Mouse (Mus musculus) frontal cortex, adult 2 months (tissue): Measurements from ENCODE around the gene Kif1bp. TPM values are rescaled to one million over a fixed set of nuclear protein-coding genes. Genes with fewer than 3 reads are reported as not detected.

Source experiments
- DNase-seq, 2 experiments: peaks; one replicate each; pipeline ENCODE4 v3.0.0; 2022; ENCODE audit warnings: low spot score in 1 of 2; ENCODE audit errors: extremely low spot score in 1 of 2
- polyA plus RNA-seq: library from polyadenylated mRNA; depleted of rRNA; stranded (reverse); fragments of >200 nt; gene quantifications from 2 replicates; pipeline ENCODE4 v1.2.3, GENCODE M21; 2012

Gene Kif1bp
- polyA plus RNA-seq, 1 experiment, result 127 TPM

DNA sequence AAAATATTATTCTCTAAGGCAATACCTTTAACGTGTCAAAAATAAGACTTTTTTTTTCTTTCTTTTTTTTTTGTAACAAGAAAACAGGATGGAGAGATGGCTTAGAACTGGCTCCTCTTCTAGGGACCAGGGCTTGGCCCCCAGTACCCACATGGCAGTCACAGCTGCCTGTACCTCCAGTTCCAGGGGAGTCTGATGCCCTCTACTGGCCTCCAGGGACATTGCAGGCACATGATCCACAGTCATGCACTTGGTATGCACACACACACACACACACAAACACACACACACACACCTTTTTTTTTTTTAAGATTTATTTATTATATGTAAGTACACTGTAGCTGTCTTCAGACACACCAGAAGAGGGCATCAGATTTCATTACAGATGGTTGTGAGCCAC lies 20.5 kb downstream of the Kif1bp start:
- DNase-seq, result no peak

DNA sequence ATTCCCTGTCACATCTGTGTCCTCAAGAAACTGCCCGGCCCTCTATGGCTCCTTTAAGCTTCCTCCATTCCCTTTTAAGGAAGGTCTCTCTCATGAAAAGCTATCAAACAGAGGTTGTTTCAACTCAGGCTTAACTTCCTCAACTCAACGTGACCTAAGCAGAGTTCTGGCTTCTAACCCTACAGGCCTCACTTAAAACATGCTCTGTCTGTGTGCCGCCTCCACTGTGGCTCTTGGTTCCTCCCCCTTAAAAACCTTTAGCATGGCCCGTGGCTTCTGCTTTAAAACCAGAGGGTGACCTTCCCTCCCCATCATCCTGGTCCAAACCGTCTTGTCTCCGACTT lies 21.7 kb downstream of the Kif1bp start:
- no peak for DNase-seq

DNA sequence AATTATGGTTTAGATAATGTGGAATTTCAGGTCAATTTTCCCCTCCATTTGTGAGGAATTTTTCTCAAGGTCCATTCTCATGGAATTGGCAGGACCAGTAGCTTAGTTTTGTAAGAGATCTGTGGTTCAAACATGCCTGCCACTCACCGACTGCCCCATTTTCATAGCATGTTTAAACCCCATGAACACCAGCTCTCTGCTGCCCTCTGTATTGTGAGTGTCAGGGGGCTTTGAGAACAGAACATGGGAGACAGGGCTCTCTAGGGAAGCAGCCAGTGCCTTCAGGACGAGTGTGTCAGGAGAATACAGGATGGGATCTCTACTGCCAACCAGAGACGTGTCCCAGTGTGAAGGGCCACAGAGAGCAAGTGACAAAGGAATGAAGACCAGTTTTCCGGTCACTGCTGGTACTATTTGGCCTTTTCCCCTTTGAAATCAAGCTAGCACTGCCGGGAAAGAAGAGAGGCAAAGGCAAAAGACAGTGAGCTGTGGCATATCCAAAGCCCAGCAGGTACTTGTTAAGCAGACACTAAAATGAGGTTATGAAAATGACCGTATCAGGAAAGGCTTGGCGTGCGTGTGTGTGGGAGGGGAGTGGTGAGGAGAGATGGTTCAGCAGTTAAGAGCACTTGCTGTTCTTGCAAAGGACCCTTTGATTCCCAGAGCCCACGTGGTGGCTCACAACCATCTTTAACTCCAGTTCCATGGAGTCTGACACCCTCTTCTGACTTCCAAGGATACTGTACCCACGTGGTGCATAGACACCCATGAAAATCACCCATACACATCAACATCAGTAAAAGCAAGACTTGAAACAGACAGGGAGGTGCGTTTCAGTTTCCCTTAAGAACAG lies 22.3 kb downstream of the Kif1bp start:
- no peak for DNase-seq

DNA sequence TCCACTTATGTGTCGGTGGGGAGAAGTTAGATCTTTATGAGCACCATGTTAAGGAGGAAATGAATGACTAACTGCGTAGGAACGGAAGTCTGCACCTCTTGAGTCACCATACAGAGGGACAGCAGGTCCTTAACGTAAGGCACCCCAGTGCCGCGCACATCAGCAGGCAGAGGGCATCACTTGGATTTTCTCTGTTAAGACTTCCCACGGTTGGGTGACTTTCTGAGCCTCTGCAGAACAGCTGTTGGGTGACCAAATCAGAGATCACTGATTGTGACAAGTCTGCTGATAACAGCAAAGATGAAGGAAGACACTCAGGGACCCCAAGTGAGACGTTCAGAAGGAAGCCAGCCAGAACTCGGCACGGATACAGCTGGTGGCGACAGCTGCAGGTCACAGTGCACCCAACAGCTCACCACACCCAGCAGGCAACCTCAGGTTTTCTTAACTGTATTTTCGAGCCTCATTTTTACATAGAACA lies 24.6 kb downstream of the Kif1bp start:
- DNase-seq, result no peak

DNA sequence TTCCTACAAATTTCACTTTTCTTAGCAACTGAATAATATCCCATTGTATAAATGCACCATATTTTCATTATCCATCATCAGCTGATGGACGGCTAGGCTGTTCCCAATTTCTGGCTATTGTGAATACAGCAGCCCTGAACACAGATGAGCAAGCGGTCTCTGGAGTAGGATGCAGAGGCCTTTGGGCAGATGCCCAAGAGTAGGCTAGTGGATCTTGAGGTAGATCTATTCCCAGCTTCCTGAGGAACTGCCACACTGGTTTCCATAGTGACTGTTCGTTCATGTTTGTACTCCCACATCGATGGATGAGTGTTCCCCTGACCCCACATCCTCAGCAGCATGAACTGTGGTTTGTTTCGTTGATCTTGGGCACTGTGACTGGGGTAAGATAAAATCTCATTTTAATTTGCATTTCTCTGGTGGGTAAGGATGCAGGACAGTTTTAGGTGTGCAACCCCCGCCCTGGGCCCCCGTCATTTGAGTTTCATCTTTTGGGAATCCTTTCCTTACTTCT lies 27.4 kb downstream of the Kif1bp start:
- peak in 1 of 2 experiments; percentile 68 for DNase-seq

DNA sequence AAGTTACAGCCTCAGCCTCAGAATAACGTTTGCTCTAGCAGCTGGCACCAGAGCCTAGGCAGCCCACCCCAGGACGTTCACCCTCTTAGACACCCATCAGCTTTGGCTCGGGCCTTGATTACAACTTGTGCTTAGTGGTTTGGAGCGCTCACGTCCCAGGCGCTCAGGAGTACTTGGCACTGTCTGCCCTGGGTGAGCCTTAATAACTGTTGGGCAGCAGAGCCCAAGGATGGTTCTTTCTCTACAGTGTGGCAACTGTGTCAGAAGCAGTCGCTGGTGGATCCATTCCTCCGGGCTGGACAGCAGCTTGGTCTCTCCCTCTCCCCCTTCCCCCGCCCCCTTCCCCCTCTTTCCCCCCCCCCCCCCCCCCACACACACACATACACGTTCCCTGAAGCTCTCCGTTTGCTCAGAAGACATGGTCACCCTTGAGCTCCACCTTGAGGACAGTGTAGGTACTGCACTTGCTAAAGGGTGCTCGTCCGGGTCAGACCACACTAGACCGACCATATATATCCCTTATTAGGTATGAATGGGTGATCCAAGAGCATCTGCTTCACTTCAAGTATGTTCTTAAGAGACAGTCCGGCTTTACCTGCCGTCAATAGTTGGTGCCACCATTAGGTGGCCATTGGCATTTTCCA lies 28.6 kb downstream of the Kif1bp start:
- peak in 1 of 2 experiments; percentile 85 for DNase-seq

DNA sequence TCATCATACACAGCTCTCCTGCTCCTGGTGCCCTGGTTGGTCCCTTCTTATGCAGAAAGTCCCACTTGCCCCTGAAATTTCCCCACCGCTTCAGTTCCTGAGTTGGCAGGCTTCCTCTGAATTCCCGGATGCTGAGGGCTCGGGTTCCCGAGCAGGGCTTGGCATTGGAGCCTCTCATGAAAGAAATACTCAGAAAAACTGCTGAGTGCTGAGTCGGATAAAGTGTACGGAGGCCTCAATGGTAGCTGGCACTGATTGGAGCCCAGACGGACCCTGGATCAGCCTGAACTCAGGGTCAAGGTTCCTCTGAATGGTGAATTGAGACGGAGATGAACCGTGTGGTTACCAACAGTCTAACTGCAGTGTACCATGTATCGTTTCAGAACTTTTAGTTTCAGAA lies 31.8 kb downstream of the Kif1bp start:
- DNase-seq, result no peak

DNA sequence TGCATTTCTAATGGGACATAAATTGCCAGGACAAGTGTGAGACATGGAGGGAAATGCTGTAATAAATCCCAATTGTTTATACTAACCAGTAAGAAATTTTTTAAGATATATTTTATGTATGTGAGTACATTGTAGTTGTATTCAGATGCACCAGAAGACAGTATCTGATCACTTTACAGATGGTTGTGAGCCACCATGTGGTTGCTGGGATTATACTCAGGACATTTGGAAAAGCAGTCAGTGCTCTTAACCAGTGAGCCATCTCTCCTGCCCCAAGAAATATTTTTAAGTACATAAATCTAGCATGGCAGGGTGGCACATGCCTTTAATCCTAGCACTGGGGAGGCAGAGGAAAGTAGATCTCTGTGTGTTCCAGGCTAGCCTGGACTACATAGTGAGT lies 32.5 kb downstream of the Kif1bp start:
- no peak for DNase-seq

DNA sequence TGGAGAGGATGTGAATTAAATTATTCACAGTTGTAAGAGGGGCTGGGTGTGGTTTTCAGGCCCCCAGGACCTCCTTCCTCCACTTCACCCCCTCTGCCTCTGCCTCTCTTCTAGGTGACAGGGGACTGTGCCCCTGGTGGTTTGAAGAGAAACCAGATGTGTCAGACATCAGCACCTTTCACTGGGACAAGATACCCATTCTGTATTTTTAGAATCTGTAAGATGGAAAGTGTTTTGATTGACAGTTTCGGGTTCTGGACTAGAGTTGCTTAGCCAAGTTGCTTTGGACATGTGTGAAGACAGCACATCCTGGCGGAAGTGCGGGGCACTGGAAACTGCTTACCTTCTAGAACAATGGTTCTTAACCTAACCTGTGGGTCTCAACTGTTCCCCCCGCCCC lies 33.9 kb downstream of the Kif1bp start:
- no peak for DNase-seq

DNA sequence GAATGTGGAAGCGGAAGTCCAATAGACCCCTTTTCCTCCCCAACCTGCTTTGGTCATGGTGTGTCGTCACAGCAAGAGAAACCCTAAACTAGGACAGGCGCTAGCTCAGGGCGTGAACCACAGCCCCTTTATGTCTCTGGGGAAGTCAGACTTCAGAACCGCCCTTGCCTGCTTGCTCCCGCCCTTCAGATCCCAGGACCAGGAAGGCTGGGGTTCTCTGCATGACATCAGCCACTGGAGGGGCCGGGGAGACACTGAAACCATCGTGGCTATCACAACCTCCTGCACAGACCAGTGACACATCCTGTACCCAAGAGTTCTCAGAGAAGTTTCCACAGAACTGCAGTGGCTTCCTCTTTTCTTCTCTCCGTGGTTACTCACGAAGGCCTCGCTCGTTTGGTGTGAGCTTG lies 34.9 kb downstream of the Kif1bp start:
- no peak for DNase-seq

DNA sequence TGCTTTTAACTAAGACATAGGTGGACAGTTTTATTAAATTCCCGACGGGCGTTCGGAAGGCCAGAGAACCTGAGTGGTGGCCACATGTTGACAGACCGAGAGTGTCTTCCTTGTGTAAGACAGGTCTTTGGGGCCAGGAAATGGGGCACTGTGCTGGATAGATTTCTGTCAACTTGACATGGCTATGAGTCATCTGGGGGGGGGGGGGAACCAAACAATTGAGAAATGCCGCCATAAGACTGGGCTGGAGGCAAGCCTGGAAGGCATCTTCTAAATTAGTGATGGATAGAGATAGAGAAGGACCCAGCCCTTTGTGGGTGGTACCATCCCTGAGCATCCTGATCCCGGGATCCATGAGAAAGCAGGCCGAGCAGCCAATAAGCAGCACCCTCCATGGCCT lies 35.3 kb downstream of the Kif1bp start:
- no peak for DNase-seq

DNA sequence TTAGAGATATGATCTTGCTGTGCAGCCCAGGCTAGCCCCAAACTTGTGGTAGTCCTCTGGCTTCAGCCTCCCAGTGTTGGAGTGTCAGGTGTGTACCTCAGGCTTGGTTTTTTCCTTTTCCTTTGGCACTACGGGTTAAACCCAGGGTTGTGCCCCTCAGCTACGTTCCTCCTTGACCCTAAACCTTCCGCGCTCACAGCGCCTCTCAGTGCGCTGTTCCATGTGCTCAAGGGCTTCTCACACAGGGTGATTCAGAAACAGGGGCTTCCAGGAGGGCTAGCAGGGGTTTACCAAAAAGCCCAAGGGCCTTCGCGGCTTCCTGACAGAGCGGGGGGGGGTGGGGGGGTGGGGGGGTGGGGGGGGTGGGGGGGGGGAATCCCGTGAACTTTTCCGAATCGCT lies 35.8 kb downstream of the Kif1bp start:
- no peak for DNase-seq

DNA sequence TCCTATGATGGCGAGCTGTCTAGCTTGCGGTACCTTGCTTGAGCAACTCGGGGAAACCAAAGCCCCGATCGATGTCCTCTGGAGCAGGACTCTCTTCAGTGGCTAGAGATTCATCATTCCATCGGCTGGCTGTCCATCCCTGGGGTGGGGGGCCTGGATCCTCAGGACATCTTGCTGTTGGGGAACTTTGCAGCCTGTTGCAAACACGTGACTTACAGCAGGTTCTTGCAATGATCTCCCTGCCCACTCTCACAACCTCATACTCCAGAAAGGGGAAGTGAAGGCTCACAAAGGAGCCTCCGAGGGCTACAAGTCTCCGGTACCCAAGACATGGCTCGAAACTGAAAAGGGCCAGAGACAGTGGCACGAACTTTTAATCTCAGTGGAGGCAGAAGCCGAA lies 36.8 kb downstream of the Kif1bp start:
- DNase-seq, result no peak

DNA sequence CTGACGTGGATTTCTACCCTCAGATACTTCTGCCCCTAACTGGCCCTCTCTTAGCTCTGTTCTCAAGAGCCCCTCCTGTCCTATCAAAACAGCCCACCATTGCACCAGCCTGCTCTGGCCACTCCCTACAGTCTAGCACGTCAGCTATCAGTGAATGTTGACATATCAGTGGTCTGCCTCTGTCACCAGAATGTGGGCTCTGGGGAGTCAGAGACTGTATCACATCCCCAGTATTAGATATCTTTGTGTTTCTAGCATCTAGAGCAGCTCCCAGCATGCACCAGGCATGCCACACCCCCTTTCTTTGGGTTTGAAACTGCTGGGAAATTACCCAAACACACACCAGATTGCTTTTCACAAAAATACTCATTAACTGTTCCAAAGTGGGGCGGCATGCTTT lies 37.5 kb downstream of the Kif1bp start:
- DNase-seq, result no peak

DNA sequence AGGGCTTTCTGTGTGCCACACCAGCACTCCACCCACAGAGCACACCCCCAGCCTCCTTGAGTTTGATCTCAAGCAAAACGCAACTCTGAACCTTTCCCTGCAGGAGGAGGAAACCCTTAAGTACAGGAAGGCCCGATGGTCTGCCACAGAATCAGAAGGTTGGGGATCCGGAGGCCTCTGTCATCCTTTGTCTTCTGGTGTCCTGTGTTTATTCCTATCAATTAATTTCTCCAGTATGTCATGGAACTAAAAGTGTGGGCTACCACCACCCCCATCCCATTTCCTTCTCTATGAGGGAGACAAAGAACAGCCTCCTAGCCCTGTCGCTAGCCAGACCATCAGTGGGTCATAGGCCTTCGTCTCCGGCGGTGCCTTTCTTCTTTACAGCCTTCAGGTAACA lies 43.7 kb downstream of the Kif1bp start:
- no peak for DNase-seq

DNA sequence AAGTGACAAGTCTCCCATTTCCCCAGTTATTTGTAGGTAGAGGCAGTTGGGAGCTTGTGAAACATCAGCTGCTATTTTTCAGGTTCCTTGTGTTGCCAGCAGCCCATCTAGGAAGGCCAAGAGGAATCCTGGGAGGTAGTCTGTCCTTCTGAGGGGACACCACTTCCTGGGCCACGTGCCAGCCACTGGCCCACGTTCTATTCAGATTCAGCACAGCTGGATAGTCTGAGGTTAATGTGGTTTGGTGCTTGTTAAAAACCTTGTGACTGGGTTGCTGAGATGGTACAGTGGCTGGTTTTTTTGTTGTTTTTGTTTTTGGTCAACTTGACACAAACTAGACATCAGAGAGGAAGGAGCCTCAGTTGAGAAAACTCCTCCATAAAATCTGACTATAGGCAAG lies 45.4 kb downstream of the Kif1bp start:
- DNase-seq, result no peak

DNA sequence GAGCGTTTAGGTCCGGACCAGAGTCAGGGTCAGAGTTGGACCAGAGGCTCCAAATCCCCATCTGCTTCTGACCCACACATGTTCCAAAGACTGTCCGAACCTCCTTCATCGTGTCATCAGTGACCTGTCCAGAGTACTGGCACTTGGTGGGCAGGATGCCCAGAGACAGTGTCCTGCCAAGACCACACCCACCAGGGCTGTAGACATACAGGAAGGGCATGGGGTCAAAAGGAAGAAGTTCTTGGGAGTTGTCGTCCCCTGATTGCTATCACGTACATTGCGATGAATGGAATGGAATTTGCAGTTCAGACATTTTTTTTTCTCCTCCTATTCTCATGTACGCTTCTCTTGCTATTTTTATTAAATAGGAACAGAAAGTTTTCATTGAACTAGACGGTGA lies 48.1 kb downstream of the Kif1bp start:
- DNase-seq, result no peak

DNA sequence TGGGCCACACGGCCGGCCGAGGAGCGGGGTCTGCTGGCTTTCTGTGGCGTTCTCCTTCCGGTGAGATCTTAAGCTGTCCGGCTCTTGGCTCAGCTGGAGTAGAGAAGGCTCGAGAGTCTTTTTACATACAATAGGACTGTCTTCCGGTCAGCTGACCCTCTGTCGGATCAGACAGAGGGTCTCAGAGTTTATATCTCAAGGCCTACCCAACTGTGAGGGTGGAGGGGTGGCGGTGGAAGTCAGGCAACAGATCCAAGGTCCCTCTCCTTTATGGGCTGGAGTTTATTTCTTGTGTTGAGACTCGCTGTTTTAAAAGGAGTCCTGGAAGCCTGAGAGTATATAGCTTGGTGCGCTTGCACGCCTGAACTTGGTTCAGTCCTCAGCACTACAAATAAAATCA lies 50.9 kb downstream of the Kif1bp start, which contains the start of gene Srgn:
Srgn (minus strand) TSS at position 101 of the 400 bp plus-strand sequence.
- DNase-seq, result no peak

DNA sequence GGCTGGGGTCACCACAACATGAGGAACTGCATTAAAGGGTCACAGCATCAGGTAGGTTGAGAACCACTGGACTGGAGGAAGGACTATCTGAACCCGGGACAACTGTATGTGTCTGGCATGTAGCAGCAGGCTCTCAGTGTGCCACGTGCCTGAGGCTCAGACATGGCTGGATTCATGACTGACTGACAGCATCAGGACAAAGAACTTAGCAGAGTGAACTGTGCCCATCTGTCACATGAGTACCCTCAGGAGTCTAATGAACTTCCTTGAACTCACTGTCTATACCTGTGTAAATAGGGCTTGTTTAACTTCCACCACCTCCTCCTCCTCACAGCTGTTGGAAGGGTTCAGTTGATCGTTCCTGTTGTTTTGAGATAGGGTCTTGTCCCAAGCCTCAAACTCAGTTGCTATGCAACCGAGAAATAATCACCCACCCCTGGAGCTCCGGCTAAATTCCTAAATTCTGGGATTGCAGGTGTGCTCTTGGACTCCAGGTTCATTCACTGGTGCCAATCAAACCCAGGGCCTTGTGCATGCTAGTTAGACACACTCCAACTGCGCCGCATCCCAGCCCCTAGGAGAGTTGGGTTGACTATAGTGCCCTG lies 55.8 kb downstream of the Kif1bp start:
- no peak for DNase-seq

DNA sequence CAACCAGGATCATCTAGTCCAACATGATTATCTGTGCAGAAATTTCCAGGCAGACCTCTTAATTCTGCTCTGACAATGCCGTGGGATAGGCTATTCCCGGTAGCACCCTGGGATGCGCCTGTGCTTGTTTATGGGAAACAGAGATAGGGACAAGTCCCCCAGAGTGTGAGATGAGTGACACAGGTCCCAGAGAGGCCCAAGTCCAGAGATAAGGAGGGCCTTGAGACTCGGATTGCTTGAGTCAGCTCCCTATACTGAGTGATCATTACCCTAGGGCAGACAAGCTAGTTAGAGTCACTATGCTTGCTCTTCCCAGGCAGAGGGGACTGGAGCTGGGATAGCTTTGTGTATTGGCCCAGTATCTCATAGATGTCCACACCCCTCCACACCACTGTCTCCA lies 56.5 kb downstream of the Kif1bp start:
- no peak for DNase-seq

DNA sequence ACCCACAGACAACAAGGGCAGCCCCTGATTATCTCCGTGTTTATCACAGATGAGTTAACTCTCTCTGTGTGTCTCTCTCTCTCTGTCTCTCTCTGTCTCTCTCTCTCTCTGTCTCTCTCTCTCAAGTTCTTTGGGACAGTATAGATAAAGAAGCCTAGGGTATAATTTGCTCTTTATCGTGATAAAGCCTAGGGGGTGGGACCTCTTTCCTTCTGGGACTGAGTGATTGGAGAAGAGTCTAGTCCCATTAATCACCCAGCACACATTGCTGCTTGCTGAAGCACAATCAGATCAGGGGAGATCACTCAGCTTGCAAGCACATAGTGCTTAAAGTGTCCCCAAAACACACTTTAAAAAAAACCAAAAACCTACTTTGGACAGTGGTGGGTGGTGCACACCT lies 57.3 kb downstream of the Kif1bp start:
- no peak for DNase-seq

DNA sequence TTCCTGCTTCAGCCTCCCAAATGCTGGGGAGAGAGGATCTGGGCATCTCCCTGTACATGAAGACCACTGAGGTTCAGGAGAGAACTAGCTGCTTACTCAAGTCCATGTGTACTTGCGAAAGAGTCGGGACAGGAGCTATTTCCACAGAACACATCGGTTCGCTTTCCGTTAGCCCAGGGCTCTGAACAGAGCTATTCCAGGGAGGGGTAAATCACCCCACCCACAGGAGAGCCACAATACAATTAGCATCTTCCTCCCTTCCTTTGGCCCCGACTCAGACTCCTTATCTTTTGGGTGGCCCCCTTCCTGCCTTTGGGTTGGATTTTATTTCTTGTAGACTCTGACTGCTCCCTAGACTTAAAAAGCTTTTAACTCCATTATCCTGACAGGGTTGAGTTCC lies 60.7 kb downstream of the Kif1bp start:
- no peak for DNase-seq
